Mouse (Mus musculus) cortical plate, adult 2 months (tissue): ENCODE data around the gene Fbxo41.

Experiments used
- CTCF ChIP-seq: fragments of 200-500 bp; IDR thresholded peaks from 2 replicates; pipeline ENCODE4 v1.5.1; 2011; ENCODE audit warnings: mild to moderate bottlenecking, control low read depth, low read length; ENCODE audit not compliant: insufficient read depth; ENCODE audit errors: extremely low read depth
- POLR2A ChIP-seq: fragments of 200-500 bp; IDR thresholded peaks from 2 replicates; pipeline ENCODE4 v1.6.1; 2011; ENCODE audit warnings: mild to moderate bottlenecking, low read length, control low read depth; ENCODE audit not compliant: insufficient read depth; ENCODE audit errors: extremely low read depth

- TF ChIP-seq CTCF = no peak
- TF ChIP-seq POLR2A = peak; percentile 52; the same call in 1 of the 2 replicates
Observed at GRCm38 (mm10) chr6:85513531-85513910, 10.7 kb upstream of the Fbxo41 start, which contains the start of gene Egr4.
